Comparison of ENCODE assay signal across 11 mouse cellular contexts in genomic region chr16:70868241-70868640, GRCm38 (mm10).
DNase-seq lines count a peak whose midpoint lies in the region; ATAC-seq lines count a peak whose summit lies in the region.
"Had no signal": no experiment of that assay in that cellular context is flagged by ENCODE, and none has a peak within 500 bp of the region (broad histone marks: within the 10 kb centered on the region; RNA-seq: fewer than 3 reads in every experiment).

No protein-coding gene starts in this region.

- 62% methylated on average over 2 of the region's 2 CpGs for WGBS in hindbrain, embryonic 14.5 days
- WGBS in hindbrain, embryonic 12.5 days, result 69% methylated on average over 2 of the region's 2 CpGs
- WGBS in midbrain, embryonic 14.5 days, result 67% methylated on average over 2 of the region's 2 CpGs
- 68% methylated on average over 2 of the region's 2 CpGs for WGBS in midbrain, embryonic 10.5 days

- no peaks in the 10 kb centered on the region for H3K27me3 ChIP-seq in hindbrain, embryonic 14.5 days (ENCODE audit: control insufficient read depth, insufficient read depth, low read length)
- H3K27me3 ChIP-seq in hindbrain, embryonic 12.5 days, result no peaks in the 10 kb centered on the region
- H3K27me3 ChIP-seq in midbrain, embryonic 14.5 days (ENCODE audit: control insufficient read depth, insufficient read depth, low read length), result no peaks in the 10 kb centered on the region
- H3K27me3 ChIP-seq in midbrain, embryonic 10.5 days (ENCODE audit: low read depth, poor library complexity, severe bottlenecking), result no peaks in the 10 kb centered on the region
- H3K27me3 ChIP-seq: neural tube, embryonic 15.5 days had no signal

- H3K9ac ChIP-seq in hindbrain, embryonic 14.5 days, result no peak overlapping the region
- H3K9ac ChIP-seq in hindbrain, embryonic 12.5 days, result no peak overlapping the region
- H3K9ac ChIP-seq in midbrain, embryonic 14.5 days (replicated peaks; ENCODE audit: low read length), result no peak overlapping the region
- H3K9ac ChIP-seq: neural tube, embryonic 15.5 days had no signal

- ATAC-seq in hindbrain, embryonic 14.5 days (ENCODE audit: low FRiP score), result no peak
- ATAC-seq in hindbrain, embryonic 12.5 days (ENCODE audit: low FRiP score), result no peak
- no peak for ATAC-seq in midbrain, embryonic 14.5 days (ENCODE audit: low FRiP score, low TSS enrichment)

- DNase-seq in cerebellum, postnatal 10 days, result peak; percentile 12 to 20
- DNase-seq in cerebellum, postnatal 36 days, result no peak
- peak; percentile 63 for DNase-seq in hindbrain, embryonic 14.5 days (ENCODE audit: low spot score)
- peak; percentile 82 for DNase-seq in midbrain, embryonic 14.5 days
- DNase-seq in midbrain, embryonic 10.5 days (ENCODE audit: low spot score), result no peak
- peak; percentile 17 for DNase-seq in right cerebral cortex, postnatal 14 days
- DNase-seq in gastrocnemius, adult 8-10 months (ENCODE audit: low spot score in 2 of 2), result no peak
- DNase-seq: kidney, adult 8-10 months had no signal

- no peak overlapping the region for H3K4me2 ChIP-seq in hindbrain, embryonic 14.5 days (replicated peaks)
- H3K4me2 ChIP-seq in hindbrain, embryonic 12.5 days (replicated peaks), result no peak overlapping the region
- no peak overlapping the region for H3K4me2 ChIP-seq in midbrain, embryonic 14.5 days (ENCODE audit: low read length)
- H3K4me2 ChIP-seq: liver, embryonic 11.5 days; neural tube, embryonic 15.5 days had no signal

- no peaks in the 10 kb centered on the region for H3K4me1 ChIP-seq in hindbrain, embryonic 14.5 days (replicated peaks; ENCODE audit: control insufficient read depth, insufficient read depth, low read length)
- no peaks in the 10 kb centered on the region for H3K4me1 ChIP-seq in hindbrain, embryonic 12.5 days
- H3K4me1 ChIP-seq in midbrain, embryonic 14.5 days (ENCODE audit: control insufficient read depth, insufficient read depth, low read length), result no peaks in the 10 kb centered on the region
- no peaks in the 10 kb centered on the region for H3K4me1 ChIP-seq in midbrain, embryonic 10.5 days
- H3K4me1 ChIP-seq: neural tube, embryonic 15.5 days had no signal

- H3K36me3 ChIP-seq in hindbrain, embryonic 14.5 days (replicated peaks; ENCODE audit: control insufficient read depth, insufficient read depth), result no peaks in the 10 kb centered on the region
- no peaks in the 10 kb centered on the region for H3K36me3 ChIP-seq in hindbrain, embryonic 12.5 days
- no peaks in the 10 kb centered on the region for H3K36me3 ChIP-seq in midbrain, embryonic 14.5 days (ENCODE audit: control insufficient read depth, insufficient read depth, low read length)
- H3K36me3 ChIP-seq in midbrain, embryonic 10.5 days, result no peaks in the 10 kb centered on the region
- H3K36me3 ChIP-seq: neural tube, embryonic 15.5 days had no signal

- no peaks in the 10 kb centered on the region for H3K9me3 ChIP-seq in hindbrain, embryonic 14.5 days (ENCODE audit: control insufficient read depth, low read length)
- H3K9me3 ChIP-seq in hindbrain, embryonic 12.5 days (replicated peaks), result no peaks in the 10 kb centered on the region
- no peaks in the 10 kb centered on the region for H3K9me3 ChIP-seq in midbrain, embryonic 14.5 days (ENCODE audit: control insufficient read depth, low read length)
- H3K9me3 ChIP-seq in midbrain, embryonic 10.5 days (replicated peaks), result no peaks in the 10 kb centered on the region
- H3K9me3 ChIP-seq: neural tube, embryonic 15.5 days had no signal

- H3K4me3 ChIP-seq in hindbrain, embryonic 14.5 days (replicated peaks; ENCODE audit: low read length), result no peak overlapping the region
- H3K4me3 ChIP-seq in hindbrain, embryonic 12.5 days, result no peak overlapping the region
- H3K4me3 ChIP-seq in midbrain, embryonic 14.5 days (replicated peaks; ENCODE audit: low read depth, low read length), result no peak overlapping the region
- no peak overlapping the region for H3K4me3 ChIP-seq in midbrain, embryonic 10.5 days
- H3K4me3 ChIP-seq: neural tube, embryonic 15.5 days had no signal

- H3K27ac ChIP-seq in hindbrain, embryonic 14.5 days, result no peak overlapping the region
- no peak overlapping the region for H3K27ac ChIP-seq in hindbrain, embryonic 12.5 days
- no peak overlapping the region for H3K27ac ChIP-seq in midbrain, embryonic 14.5 days (replicated peaks; ENCODE audit: low read depth, low read length)
- H3K27ac ChIP-seq in midbrain, embryonic 10.5 days (replicated peaks), result no peak overlapping the region
- H3K27ac ChIP-seq: neural tube, embryonic 15.5 days had no signal

Comparison
In these comparisons a context has a peak if more than half of its experiments do, and no peak if none do; other contexts are left out.
1. DNase-seq: peak in cerebellum, postnatal 10 days (2 of 2), hindbrain, embryonic 14.5 days (single experiment), midbrain, embryonic 14.5 days (single experiment) and right cerebral cortex, postnatal 14 days (single experiment); none in cerebellum, postnatal 36 days (0 of 2), midbrain, embryonic 10.5 days (single experiment) and gastrocnemius, adult 8-10 months (0 of 2).